Mouse (Mus musculus) testis, adult 2 months (tissue): ENCODE measurements around the gene Scgb2b26. TPM values are rescaled to one million over a fixed set of nuclear protein-coding genes. Genes with fewer than 3 reads are reported as not detected.
"Not testable (repeated sequence)": the region's sequence is repeated elsewhere in the genome, so short reads cannot be mapped to it uniquely, and the experiment has no call there.

Experiments
- H3K27ac ChIP-seq: fragments of 200-500 bp; 2 replicates; pipeline ENCODE4 v1.5.1; 2012; ENCODE audit warnings: low read depth, low read length; ENCODE audit not compliant: control insufficient read depth, insufficient read depth
- H3K27me3 ChIP-seq: fragments of 200-500 bp; 2 replicates; pipeline ENCODE4 v1.6.1; 2012; ENCODE audit warnings: mild to moderate bottlenecking, low read length, moderate library complexity; ENCODE audit not compliant: control insufficient read depth, insufficient read depth
- H3K36me3 ChIP-seq: fragments of 200-500 bp; 2 replicates; pipeline ENCODE4 v1.6.1; 2012; ENCODE audit warnings: mild to moderate bottlenecking, low read length; ENCODE audit not compliant: control insufficient read depth, insufficient read depth
- H3K4me1 ChIP-seq: fragments of 200-500 bp; 2 replicates; pipeline ENCODE4 v1.6.1; 2012; ENCODE audit warnings: low read length; ENCODE audit not compliant: control insufficient read depth, insufficient read depth
- H3K4me3 ChIP-seq: fragments of 200-500 bp; 2 replicates; pipeline ENCODE4 v1.5.1; 2012; ENCODE audit warnings: low read depth, mild to moderate bottlenecking, low read length, moderate library complexity, mixed read lengths; ENCODE audit not compliant: control insufficient read depth
- CTCF ChIP-seq: fragments of 200-500 bp; IDR thresholded peaks from 2 replicates; pipeline ENCODE4 v1.5.1; 2012; ENCODE audit warnings: low read depth, mild to moderate bottlenecking, inconsistent platforms, low read length, moderate library complexity; ENCODE audit not compliant: control insufficient read depth, insufficient read depth, insufficient replicate concordance
- POLR2A ChIP-seq: fragments of 200-500 bp; IDR thresholded peaks from 2 replicates; pipeline ENCODE4 v1.6.1; 2012; ENCODE audit warnings: low read depth, mild to moderate bottlenecking, inconsistent platforms, low read length, moderate library complexity; ENCODE audit not compliant: control insufficient read depth
- polyA plus RNA-seq: library from polyadenylated mRNA; depleted of rRNA; stranded (reverse); fragments of >200 nt; gene quantifications from 2 replicates; pipeline ENCODE4 v1.2.3, GENCODE M21; 2012; rRNA removed

Gene Scgb2b26
- polyA plus RNA-seq, result not detected in 2 replicates

- H3K4me3 ChIP-seq, result no peak within 1 kb of the TSS
- no peaks in the 10 kb centered on the region for H3K36me3 ChIP-seq
- no peaks in the 10 kb centered on the region for H3K4me1 ChIP-seq
- H3K27me3 ChIP-seq, result no peaks in the 10 kb centered on the region
- no peak for TF ChIP-seq CTCF
- TF ChIP-seq POLR2A, result no peak
- H3K27ac ChIP-seq, result no peak within 1 kb of the TSS
Observed at GRCm38 (mm10) chr7:33944940-33945339, at the start of gene Scgb2b26. TSS of gene Scgb2b26 (minus strand) at chr7:33945040.

- not testable (repeated sequence) for H3K36me3 ChIP-seq, H3K27ac ChIP-seq, H3K27me3 ChIP-seq, H3K4me1 ChIP-seq, H3K4me3 ChIP-seq
- peak; percentile 41; the same call in 1 of the 2 replicates for TF ChIP-seq CTCF
Observed at GRCm38 (mm10) chr7:33982281-33982680, 37.4 kb upstream of the Scgb2b26 start.

- no peak overlapping the region for H3K27ac ChIP-seq
- H3K36me3 ChIP-seq, result no peaks in the 10 kb centered on the region
- no peaks in the 10 kb centered on the region for H3K4me1 ChIP-seq
- TF ChIP-seq CTCF, result no peak
- no peak for TF ChIP-seq POLR2A
- no peak overlapping the region for H3K4me3 ChIP-seq
- no peaks in the 10 kb centered on the region for H3K27me3 ChIP-seq
Observed at GRCm38 (mm10) chr7:33902982-33903381, 41.9 kb downstream of the Scgb2b26 start.

GRCm38 (mm10) chr7:33900803-33901202 lies 44.0 kb downstream of the Scgb2b26 start:
- no peaks in the 10 kb centered on the region for H3K36me3 ChIP-seq
- no peaks in the 10 kb centered on the region for H3K27me3 ChIP-seq
- H3K4me1 ChIP-seq, result no peaks in the 10 kb centered on the region
- TF ChIP-seq CTCF (no peak), POLR2A (no peak)
- no peak overlapping the region for H3K27ac ChIP-seq
- no peak overlapping the region for H3K4me3 ChIP-seq

- TF ChIP-seq POLR2A (no peak), CTCF (no peak)
- no peak overlapping the region for H3K4me3 ChIP-seq
- no peaks in the 10 kb centered on the region for H3K36me3 ChIP-seq
- H3K27me3 ChIP-seq, result no peaks in the 10 kb centered on the region
- H3K4me1 ChIP-seq, result no peaks in the 10 kb centered on the region
- no peak overlapping the region for H3K27ac ChIP-seq
Observed at GRCm38 (mm10) chr7:33900007-33900406, 44.8 kb downstream of the Scgb2b26 start.

Other genes with a start within 250 kb of the Scgb2b26 start
- gene Scgb2b24, start 205.7 kb downstream of the Scgb2b26 start, polyA plus RNA-seq, result not detected in 2 replicates
- gene Scgb1b24, start 201.2 kb downstream of the Scgb2b26 start, polyA plus RNA-seq, result not detected in 2 replicates
- gene Scgb2b27, start 68.9 kb upstream of the Scgb2b26 start, polyA plus RNA-seq, result not detected in 2 replicates
- not detected in 2 replicates for gene Scgb1b27, start 76.4 kb upstream of the Scgb2b26 start, polyA plus RNA-seq
- gene Scgb1b30, start 150.4 kb upstream of the Scgb2b26 start, polyA plus RNA-seq, result not detected in 2 replicates
- 10.6 and 12.1 TPM in 2 replicates for gene Wtip, start 188.2 kb upstream of the Scgb2b26 start, polyA plus RNA-seq
- 56.6 and 57.1 TPM in 2 replicates for gene Uba2, start 224.6 kb upstream of the Scgb2b26 start, polyA plus RNA-seq